32 mouse cellular contexts compared by ENCODE assay signal in genomic region chr19:50196592-50196991, GRCm38 (mm10).
"Had no signal": no experiment of that assay in that cellular context is flagged by ENCODE, and none has a peak within 500 bp of the region (broad histone marks: within the 10 kb centered on the region; RNA-seq: fewer than 3 reads in every experiment).

No protein-coding gene starts in this region.

- H3K9ac ChIP-seq: heart, embryonic 12.5 days; heart, embryonic 13.5 days; heart, embryonic 15.5 days; hindbrain, embryonic 12.5 days; hindbrain, embryonic 13.5 days; hindbrain, embryonic 14.5 days; hindbrain, embryonic 15.5 days; intestine, embryonic 15.5 days; kidney, embryonic 15.5 days had no signal

- H3K9me3 ChIP-seq: heart, embryonic 10.5 days; heart, embryonic 12.5 days; heart, embryonic 13.5 days; heart, embryonic 15.5 days; hindbrain, embryonic 10.5 days; hindbrain, embryonic 12.5 days; hindbrain, embryonic 13.5 days; hindbrain, embryonic 15.5 days; intestine, embryonic 15.5 days; kidney, embryonic 15.5 days had no signal

- H3K36me3 ChIP-seq: heart, embryonic 10.5 days; heart, embryonic 12.5 days; heart, embryonic 13.5 days; heart, embryonic 15.5 days; hindbrain, embryonic 10.5 days; hindbrain, embryonic 12.5 days; hindbrain, embryonic 13.5 days; hindbrain, embryonic 15.5 days; intestine, embryonic 15.5 days; kidney, embryonic 15.5 days had no signal

- H3K27ac ChIP-seq: heart, embryonic 10.5 days; heart, embryonic 13.5 days; heart, embryonic 15.5 days; hindbrain, embryonic 10.5 days; hindbrain, embryonic 12.5 days; hindbrain, embryonic 13.5 days; hindbrain, embryonic 14.5 days; hindbrain, embryonic 15.5 days; hindbrain, postnatal 0 days; intestine, embryonic 15.5 days; kidney, embryonic 15.5 days; kidney, postnatal 0 days; layer of hippocampus, adult 2 months; left cerebral cortex, adult 2 months had no signal

- DNase-seq: heart, postnatal 10 days; heart, postnatal 14 days; heart, postnatal 36 days; heart, postnatal 4 days; kidney, adult 11 months; kidney, adult 18-20 months; kidney, adult 2 months; kidney, adult 8-10 months; kidney, adult 9 months; kidney, postnatal 10 days; kidney, postnatal 14 days; kidney, postnatal 25 days; kidney, postnatal 36 days; kidney, postnatal 4 days; layer of hippocampus, adult 9-11 months; layer of hippocampus, postnatal 36 days had no signal

- H3K27me3 ChIP-seq: heart, embryonic 12.5 days; heart, embryonic 13.5 days; heart, embryonic 15.5 days; hindbrain, embryonic 12.5 days; hindbrain, embryonic 13.5 days; hindbrain, embryonic 15.5 days; intestine, embryonic 15.5 days; kidney, embryonic 15.5 days had no signal

- H3K4me2 ChIP-seq: heart, embryonic 11.5 days; heart, embryonic 12.5 days; heart, embryonic 13.5 days; heart, embryonic 15.5 days; hindbrain, embryonic 12.5 days; hindbrain, embryonic 13.5 days; hindbrain, embryonic 14.5 days; hindbrain, embryonic 15.5 days; intestine, embryonic 15.5 days; kidney, embryonic 15.5 days had no signal

- H3K4me1 ChIP-seq: heart, embryonic 10.5 days; heart, embryonic 12.5 days; heart, embryonic 13.5 days; heart, embryonic 15.5 days; hindbrain, embryonic 10.5 days; hindbrain, embryonic 12.5 days; hindbrain, embryonic 13.5 days; hindbrain, embryonic 15.5 days; intestine, embryonic 15.5 days; kidney, embryonic 15.5 days had no signal

- H3K4me3 ChIP-seq: heart, embryonic 10.5 days; heart, embryonic 12.5 days; heart, embryonic 13.5 days; heart, embryonic 15.5 days; hindbrain, embryonic 10.5 days; hindbrain, embryonic 12.5 days; hindbrain, embryonic 13.5 days; hindbrain, embryonic 15.5 days; intestine, embryonic 15.5 days; kidney, embryonic 15.5 days; layer of hippocampus, adult 2 months; left cerebral cortex, adult 2 months had no signal
